In the genomic region with DNA sequence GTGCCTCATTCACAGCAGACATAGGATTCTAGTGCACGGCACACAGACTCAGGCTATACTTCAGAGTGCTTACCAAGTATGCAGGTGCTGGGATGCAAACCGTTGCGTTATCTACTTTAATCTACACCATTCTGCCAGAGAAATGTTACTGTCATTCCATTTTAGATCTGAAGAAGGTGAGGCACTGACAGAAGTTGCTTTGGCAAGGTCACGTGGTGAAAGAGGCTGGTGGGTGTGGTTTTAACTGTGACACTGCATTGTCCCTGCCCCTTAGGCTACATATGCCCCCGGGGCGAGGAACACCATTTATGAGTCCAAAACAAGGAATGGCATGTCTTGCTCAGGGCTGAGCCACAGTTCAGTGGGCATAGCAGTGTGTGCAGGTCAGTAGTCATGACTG, we compare ENCODE assay signal across 9 mouse cellular contexts. TPM values are rescaled to one million over a fixed set of nuclear protein-coding genes. Genes with fewer than 3 reads are reported as not detected.
DNase-seq lines count a peak whose midpoint lies in the region; ATAC-seq lines count a peak whose summit lies in the region.
"Had no signal": no experiment of that assay in that cellular context is flagged by ENCODE, and none has a peak within 500 bp of the region (broad histone marks: within the 10 kb centered on the region; RNA-seq: fewer than 3 reads in every experiment).

No protein-coding gene starts in this region.

- no peaks in the 10 kb centered on the region for H3K27me3 ChIP-seq in heart, embryonic 14.5 days (ENCODE audit: control insufficient read depth, insufficient read depth, low read length)
- no peaks in the 10 kb centered on the region for H3K27me3 ChIP-seq in lung, embryonic 16.5 days (ENCODE audit: control insufficient read depth, insufficient read depth, low read depth, low read length)
- H3K27me3 ChIP-seq in intestine, embryonic 15.5 days (replicated peaks) = no peaks in the 10 kb centered on the region

- H3K4me2 ChIP-seq in heart, embryonic 14.5 days (ENCODE audit: low read length) = no peak overlapping the region
- H3K4me2 ChIP-seq in lung, embryonic 16.5 days (ENCODE audit: low read depth, low read length) = no peak overlapping the region
- no peak overlapping the region for H3K4me2 ChIP-seq in intestine, embryonic 15.5 days (replicated peaks)
- H3K4me2 ChIP-seq: midbrain, embryonic 12.5 days had no signal

- 85% methylated on average over 6 of the region's 6 CpGs for WGBS in heart, embryonic 14.5 days
- WGBS in lung, embryonic 16.5 days = 77% methylated on average over 6 of the region's 6 CpGs
- WGBS in intestine, embryonic 15.5 days = 88% methylated on average over 6 of the region's 6 CpGs

- H3K4me1 ChIP-seq in heart, embryonic 14.5 days (ENCODE audit: control insufficient read depth in 2 of 2, insufficient read depth in 2 of 2, low read length in 2 of 2) = peaks cover 58 to 86% of the 10 kb centered on the region in 2 experiments
- H3K4me1 ChIP-seq in lung, embryonic 16.5 days (replicated peaks; ENCODE audit: control insufficient read depth, insufficient read depth, low read length) = peaks cover 58% of the 10 kb centered on the region
- H3K4me1 ChIP-seq in intestine, embryonic 15.5 days (replicated peaks) = peaks cover 50% of the 10 kb centered on the region

- no peaks in the 10 kb centered on the region for H3K9me3 ChIP-seq in heart, embryonic 14.5 days (ENCODE audit: control insufficient read depth, low read length)
- no peaks in the 10 kb centered on the region for H3K9me3 ChIP-seq in lung, embryonic 16.5 days (ENCODE audit: control insufficient read depth, low read length)
- H3K9me3 ChIP-seq in intestine, embryonic 15.5 days = no peaks in the 10 kb centered on the region
- H3K9me3 ChIP-seq: midbrain, embryonic 12.5 days had no signal

- H3K27ac ChIP-seq in heart, embryonic 14.5 days (replicated peaks in 1 of 2; ENCODE audit: control insufficient read depth in 1 of 2, insufficient read depth in 1 of 2, low read depth in 2 of 2, low read length in 2 of 2) = peak overlapping the region; percentile 74 to 78; a peak in 3 of 4 replicates
- H3K27ac ChIP-seq in lung, embryonic 16.5 days (ENCODE audit: low read length) = peak overlapping the region; percentile 84
- H3K27ac ChIP-seq in intestine, embryonic 15.5 days = peak overlapping the region; percentile 78
- H3K27ac ChIP-seq: midbrain, embryonic 12.5 days had no signal

- H3K36me3 ChIP-seq in heart, embryonic 14.5 days (ENCODE audit: control insufficient read depth, insufficient read depth, low read length) = no peaks in the 10 kb centered on the region
- no peaks in the 10 kb centered on the region for H3K36me3 ChIP-seq in lung, embryonic 16.5 days (ENCODE audit: control insufficient read depth, insufficient read depth, low read length)
- no peaks in the 10 kb centered on the region for H3K36me3 ChIP-seq in intestine, embryonic 15.5 days
- H3K36me3 ChIP-seq: midbrain, embryonic 12.5 days had no signal

- DNase-seq in heart, postnatal 4 days = no peak
- DNase-seq in lung, adult 18-20 months = no peak
- DNase-seq in thymus, postnatal 0 days (ENCODE audit: low spot score) = peak; percentile 70
- no peak for DNase-seq in cerebellum, postnatal 36 days

- no peak overlapping the region for H3K4me3 ChIP-seq in heart, embryonic 14.5 days (ENCODE audit: control insufficient read depth in 1 of 2, insufficient read depth in 1 of 2, low read depth in 1 of 2, low read length in 2 of 2)
- no peak overlapping the region for H3K4me3 ChIP-seq in lung, embryonic 16.5 days (ENCODE audit: low read length)
- no peak overlapping the region for H3K4me3 ChIP-seq in intestine, embryonic 15.5 days (replicated peaks)
- H3K4me3 ChIP-seq: midbrain, embryonic 12.5 days had no signal

- no peak for ATAC-seq in heart, embryonic 14.5 days (ENCODE audit: insufficient number of reproducible peaks, insufficient read depth, low FRiP score, low read depth)
- ATAC-seq in lung, embryonic 16.5 days (ENCODE audit: low read depth) = no peak
- no peak for ATAC-seq in intestine, embryonic 15.5 days
- ATAC-seq in erythroid progenitor cell, adult 5-6 weeks (replicated peaks; ENCODE audit: low FRiP score, poor library complexity, severe bottlenecking) = no peak

- H3K9ac ChIP-seq in heart, embryonic 14.5 days (ENCODE audit: low read length) = no peak overlapping the region
- H3K9ac ChIP-seq in lung, embryonic 16.5 days (ENCODE audit: low read length) = no peak overlapping the region
- no peak overlapping the region for H3K9ac ChIP-seq in intestine, embryonic 15.5 days
- H3K9ac ChIP-seq: midbrain, embryonic 12.5 days had no signal

RNA-seq across cellular contexts. Expression of a gene that starts 16.7 kb away (rescaled TPM):
- 328 and 342 TPM in 2 replicates for polyA plus RNA-seq in heart, embryonic 14.5 days (2014; fragmentation: Nextera tagmentation; extraction: Ambion mirVana)
- 100 to 1,000 TPM; 164 to 171 TPM for total RNA-seq in heart, postnatal 4 days (2021)
- polyA plus RNA-seq in lung, embryonic 16.5 days (2015; fragmentation: Nextera tagmentation; extraction: Ambion mirVana) = 241 and 277 TPM in 2 replicates
- polyA plus RNA-seq in intestine, embryonic 15.5 days (2015; fragmentation: Nextera tagmentation; extraction: Ambion mirVana) = 167 and 170 TPM in 2 replicates
- 139 TPM in 2 replicates for polyA plus RNA-seq in thymus, postnatal 0 days (2015; fragmentation: Nextera tagmentation; extraction: Ambion mirVana)
- total RNA-seq in erythroid progenitor cell, adult 5-6 weeks (2015; ENCODE audit: low replicate concordance) = 5.9 and 10.1 TPM in 2 replicates
- total RNA-seq in erythroid progenitor cell, adult 5-6 weeks (2017; ENCODE audit: low replicate concordance) = 6.7 and 15.5 TPM in 2 replicates
